Comparison of ENCODE assay signal across 23 mouse cellular contexts in the genomic region with DNA sequence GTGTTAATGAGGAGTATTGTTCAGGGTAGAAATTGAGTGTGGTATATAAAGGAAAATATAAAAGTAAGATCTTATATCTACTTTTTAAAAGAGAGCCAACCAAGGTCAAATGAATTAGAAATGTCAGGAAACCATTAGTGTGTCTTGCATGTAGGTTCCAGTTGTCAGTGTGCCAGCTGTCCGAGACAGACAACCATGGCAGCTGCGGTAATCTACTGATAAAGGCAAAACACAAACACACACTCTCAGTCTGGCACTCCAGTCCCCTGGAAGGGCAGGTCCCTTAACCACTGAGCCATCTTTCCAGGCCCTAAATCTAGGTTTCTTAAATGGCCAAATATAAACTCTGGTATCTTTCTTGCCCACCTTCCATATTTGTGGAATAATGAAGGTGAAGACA.
A peak's percentile ranks its signal among the peaks of the same experiment; 100 is the strongest.
DNase-seq lines count a peak whose midpoint lies in the region; ATAC-seq and TF ChIP-seq lines count a peak whose summit lies in the region.
"Had no signal": no experiment of that assay in that cellular context is flagged by ENCODE, and none has a peak within 500 bp of the region (broad histone marks: within the 10 kb centered on the region; RNA-seq: fewer than 3 reads in every experiment).

No protein-coding gene starts in this region.

- no peaks in the 10 kb centered on the region for H3K27me3 ChIP-seq in embryonic facial prominence, embryonic 14.5 days (replicated peaks; ENCODE audit: control insufficient read depth, insufficient read depth, low read length)
- no peaks in the 10 kb centered on the region for H3K27me3 ChIP-seq in embryonic facial prominence, embryonic 10.5 days (replicated peaks; ENCODE audit: low read depth, poor library complexity, severe bottlenecking)
- H3K27me3 ChIP-seq in liver, embryonic 11.5 days (replicated peaks; ENCODE audit: control insufficient read depth, insufficient read depth, low read length) = no peaks in the 10 kb centered on the region
- no peaks in the 10 kb centered on the region for H3K27me3 ChIP-seq in liver, postnatal 0 days (ENCODE audit: insufficient read depth, low read length)
- no peaks in the 10 kb centered on the region for H3K27me3 ChIP-seq in liver, embryonic 13.5 days
- no peaks in the 10 kb centered on the region for H3K27me3 ChIP-seq in forebrain, embryonic 16.5 days (replicated peaks; ENCODE audit: control insufficient read depth, insufficient read depth, low read length)
- no peaks in the 10 kb centered on the region for H3K27me3 ChIP-seq in forebrain, embryonic 10.5 days (ENCODE audit: poor library complexity, severe bottlenecking)
- H3K27me3 ChIP-seq: CH12.LX; embryonic facial prominence, embryonic 13.5 days; forebrain, embryonic 12.5 days had no signal

- TF ChIP-seq EP300 in liver, postnatal 0 days (IDR thresholded peaks at IDR 0.05; ENCODE audit: low read depth) = no peak

- no peak overlapping the region for H3K4me2 ChIP-seq in embryonic facial prominence, embryonic 14.5 days (ENCODE audit: low read depth, low read length)
- H3K4me2 ChIP-seq in liver, embryonic 11.5 days = no peak overlapping the region
- no peak overlapping the region for H3K4me2 ChIP-seq in liver, postnatal 0 days (ENCODE audit: low read depth, low read length)
- H3K4me2 ChIP-seq in liver, embryonic 13.5 days = no peak overlapping the region
- no peak overlapping the region for H3K4me2 ChIP-seq in forebrain, embryonic 16.5 days (ENCODE audit: low read length)
- H3K4me2 ChIP-seq: embryonic facial prominence, embryonic 13.5 days; forebrain, embryonic 12.5 days had no signal

- DNase-seq in embryonic facial prominence, embryonic 14.5 days (ENCODE audit: low spot score) = peak; percentile 50
- no peak for DNase-seq in embryonic facial prominence, embryonic 10.5 days (ENCODE audit: low spot score)
- DNase-seq in liver, embryonic 11.5 days (ENCODE audit: low spot score) = no peak
- DNase-seq in liver, postnatal 0 days = no peak
- peak; percentile 38 for DNase-seq in MN1 (ENCODE audit: low spot score)
- DNase-seq in liver, embryonic 13.5 days = no peak
- no peak for DNase-seq in forebrain, embryonic 10.5 days (ENCODE audit: extremely low spot score, low spot score)
- DNase-seq: adrenal gland, adult 2 months; adrenal gland, postnatal 10 days; adrenal gland, postnatal 25 days; B cell, adult 2 months; cerebellum, adult 11-12 months; cerebellum, adult 2 months; cerebellum, adult 9-10 months; cerebellum, postnatal 10 days; cerebellum, postnatal 25 days; forebrain, postnatal 0 days had no signal

- 0 out of 2 replicates have a peak, but pooled peaks cover 4% of the 10 kb centered on the region for H3K9me3 ChIP-seq in embryonic facial prominence, embryonic 14.5 days (ENCODE audit: control insufficient read depth, low read length)
- H3K9me3 ChIP-seq in embryonic facial prominence, embryonic 10.5 days = no peaks in the 10 kb centered on the region
- H3K9me3 ChIP-seq in liver, embryonic 11.5 days (ENCODE audit: control insufficient read depth, low read length) = no peaks in the 10 kb centered on the region
- no peaks in the 10 kb centered on the region for H3K9me3 ChIP-seq in liver, postnatal 0 days (ENCODE audit: low read length)
- H3K9me3 ChIP-seq in liver, embryonic 13.5 days (replicated peaks) = no peaks in the 10 kb centered on the region
- H3K9me3 ChIP-seq in forebrain, embryonic 16.5 days (ENCODE audit: control insufficient read depth, low read length) = no peaks in the 10 kb centered on the region
- H3K9me3 ChIP-seq in forebrain, embryonic 10.5 days = no peaks in the 10 kb centered on the region
- H3K9me3 ChIP-seq: forebrain, embryonic 12.5 days had no signal

- 65% methylated on average over 2 of the region's 2 CpGs for WGBS in embryonic facial prominence, embryonic 14.5 days
- WGBS in embryonic facial prominence, embryonic 10.5 days = 78% methylated on average over 2 of the region's 2 CpGs
- WGBS in liver, embryonic 11.5 days = 50% methylated on average over 2 of the region's 2 CpGs
- 49% methylated on average over 2 of the region's 2 CpGs for WGBS in liver, postnatal 0 days (ENCODE audit: insufficient replicate concordance)
- WGBS in liver, embryonic 13.5 days (ENCODE audit: insufficient replicate concordance) = 37% methylated on average over 2 of the region's 2 CpGs
- 55% methylated on average over 2 of the region's 2 CpGs for WGBS in forebrain, embryonic 16.5 days
- 91% methylated on average over 2 of the region's 2 CpGs for WGBS in forebrain, embryonic 10.5 days

- H3K9ac ChIP-seq in embryonic facial prominence, embryonic 14.5 days (ENCODE audit: low read depth, low read length) = no peak overlapping the region
- no peak overlapping the region for H3K9ac ChIP-seq in liver, embryonic 11.5 days (ENCODE audit: low read depth, low read length)
- no peak overlapping the region for H3K9ac ChIP-seq in liver, postnatal 0 days (replicated peaks)
- H3K9ac ChIP-seq in liver, embryonic 13.5 days = no peak overlapping the region
- H3K9ac ChIP-seq in forebrain, embryonic 16.5 days (replicated peaks; ENCODE audit: low read depth, low read length) = no peak overlapping the region
- H3K9ac ChIP-seq: embryonic facial prominence, embryonic 13.5 days; forebrain, embryonic 12.5 days; forebrain, postnatal 0 days had no signal

- no peaks in the 10 kb centered on the region for H3K36me3 ChIP-seq in embryonic facial prominence, embryonic 14.5 days (ENCODE audit: control insufficient read depth, insufficient read depth, low read length)
- no peaks in the 10 kb centered on the region for H3K36me3 ChIP-seq in embryonic facial prominence, embryonic 10.5 days (replicated peaks)
- H3K36me3 ChIP-seq in liver, embryonic 11.5 days (ENCODE audit: control insufficient read depth, insufficient read depth, low read length) = no peaks in the 10 kb centered on the region
- no peaks in the 10 kb centered on the region for H3K36me3 ChIP-seq in liver, postnatal 0 days (replicated peaks; ENCODE audit: insufficient read depth, low read length)
- H3K36me3 ChIP-seq in liver, embryonic 13.5 days = no peaks in the 10 kb centered on the region
- no peaks in the 10 kb centered on the region for H3K36me3 ChIP-seq in forebrain, embryonic 16.5 days (ENCODE audit: control insufficient read depth, insufficient read depth)
- no peaks in the 10 kb centered on the region for H3K36me3 ChIP-seq in forebrain, embryonic 10.5 days (replicated peaks)
- H3K36me3 ChIP-seq: embryonic facial prominence, embryonic 13.5 days; forebrain, embryonic 12.5 days; G1E had no signal

- ATAC-seq in embryonic facial prominence, embryonic 14.5 days (ENCODE audit: low read depth) = no peak
- peak; percentile 68 for ATAC-seq in liver, embryonic 11.5 days (replicated peaks; ENCODE audit: low FRiP score)
- ATAC-seq in liver, postnatal 0 days = no peak
- ATAC-seq in liver, embryonic 13.5 days (ENCODE audit: low read depth) = 0 out of 2 replicates have a peak, but pooled peaks have one; percentile 39
- no peak for ATAC-seq in forebrain, embryonic 16.5 days
- ATAC-seq: CD4-positive, CD25-positive, alpha-beta regulatory T cell, adult 4 months; forebrain, postnatal 0 days had no signal

- no peak overlapping the region for H3K4me3 ChIP-seq in embryonic facial prominence, embryonic 14.5 days (ENCODE audit: low read depth, low read length)
- no peak overlapping the region for H3K4me3 ChIP-seq in embryonic facial prominence, embryonic 10.5 days
- no peak overlapping the region for H3K4me3 ChIP-seq in liver, embryonic 11.5 days (ENCODE audit: low read depth, low read length)
- H3K4me3 ChIP-seq in liver, postnatal 0 days (ENCODE audit: low read depth, low read length) = no peak overlapping the region
- H3K4me3 ChIP-seq in liver, embryonic 13.5 days (replicated peaks) = no peak overlapping the region
- no peak overlapping the region for H3K4me3 ChIP-seq in forebrain, embryonic 16.5 days (replicated peaks; ENCODE audit: low read length)
- no peak overlapping the region for H3K4me3 ChIP-seq in forebrain, embryonic 10.5 days
- H3K4me3 ChIP-seq: embryonic facial prominence, embryonic 13.5 days; forebrain, embryonic 12.5 days had no signal

- no peak for TF ChIP-seq CTCF in liver, postnatal 0 days (IDR thresholded peaks at IDR 0.05; ENCODE audit: low read depth)

- H3K4me1 ChIP-seq in embryonic facial prominence, embryonic 14.5 days (ENCODE audit: control insufficient read depth, insufficient read depth, low read length) = no peaks in the 10 kb centered on the region
- H3K4me1 ChIP-seq in embryonic facial prominence, embryonic 10.5 days = peaks cover 5% of the 10 kb centered on the region; the same call in 1 of the 2 replicates
- no peaks in the 10 kb centered on the region for H3K4me1 ChIP-seq in liver, embryonic 11.5 days (replicated peaks; ENCODE audit: control insufficient read depth, insufficient read depth, low read length)
- no peaks in the 10 kb centered on the region for H3K4me1 ChIP-seq in liver, postnatal 0 days (ENCODE audit: insufficient read depth)
- H3K4me1 ChIP-seq in liver, embryonic 13.5 days (replicated peaks) = no peaks in the 10 kb centered on the region
- H3K4me1 ChIP-seq in forebrain, embryonic 16.5 days (replicated peaks; ENCODE audit: control insufficient read depth, insufficient read depth, low read length) = peaks cover 5% of the 10 kb centered on the region
- H3K4me1 ChIP-seq in forebrain, embryonic 10.5 days = no peaks in the 10 kb centered on the region
- H3K4me1 ChIP-seq: forebrain, embryonic 12.5 days had no signal

- H3K27ac ChIP-seq in embryonic facial prominence, embryonic 14.5 days (replicated peaks; ENCODE audit: low read depth, low read length) = no peak overlapping the region
- no peak overlapping the region for H3K27ac ChIP-seq in embryonic facial prominence, embryonic 10.5 days (replicated peaks)
- H3K27ac ChIP-seq in liver, embryonic 11.5 days (ENCODE audit: low read depth, low read length) = no peak overlapping the region
- no peak overlapping the region for H3K27ac ChIP-seq in liver, postnatal 0 days (ENCODE audit: low read depth)
- H3K27ac ChIP-seq in liver, embryonic 13.5 days = no peak overlapping the region
- H3K27ac ChIP-seq in forebrain, embryonic 16.5 days (ENCODE audit: low read length) = no peak overlapping the region
- no peak overlapping the region for H3K27ac ChIP-seq in forebrain, embryonic 10.5 days
- H3K27ac ChIP-seq: embryonic facial prominence, embryonic 13.5 days; forebrain, embryonic 12.5 days had no signal

Comparison
In these comparisons a context has a peak if more than half of its experiments do, and no peak if none do; other contexts are left out.
1. ATAC-seq: peak in liver, embryonic 11.5 days (single experiment) and liver, embryonic 13.5 days (single experiment); none in embryonic facial prominence, embryonic 14.5 days (single experiment), liver, postnatal 0 days (single experiment) and forebrain, embryonic 16.5 days (single experiment).
2. DNase-seq: peak in embryonic facial prominence, embryonic 14.5 days (single experiment) and MN1 (single experiment); none in embryonic facial prominence, embryonic 10.5 days (single experiment), liver, embryonic 11.5 days (single experiment), liver, postnatal 0 days (single experiment), liver, embryonic 13.5 days (single experiment) and forebrain, embryonic 10.5 days (single experiment).